ENCODE assay signal across 22 mouse cellular contexts in genomic region chr19:46204166-46204565, GRCm38 (mm10). TPM values are rescaled to one million over a fixed set of nuclear protein-coding genes. Genes with fewer than 3 reads are reported as not detected.
"Had no signal": no experiment of that assay in that cellular context is flagged by ENCODE, and none has a peak within 500 bp of the region (broad histone marks: within the 10 kb centered on the region; RNA-seq: fewer than 3 reads in every experiment).

No protein-coding gene starts in this region.

- H3K9ac ChIP-seq: lung, embryonic 14.5 days; midbrain, embryonic 13.5 days; neural tube, embryonic 13.5 days; neural tube, embryonic 15.5 days had no signal

- H3K4me1 ChIP-seq: midbrain, embryonic 10.5 days; midbrain, embryonic 13.5 days; neural tube, embryonic 13.5 days; neural tube, embryonic 15.5 days had no signal

- ATAC-seq: midbrain, embryonic 13.5 days; midbrain, embryonic 16.5 days had no signal

- H3K27me3 ChIP-seq: midbrain, embryonic 13.5 days; neural tube, embryonic 13.5 days; neural tube, embryonic 15.5 days had no signal

- DNase-seq: lung, adult 18-20 months; lung, embryonic 14.5 days; lung, postnatal 10 days; lung, postnatal 4 days; retina, postnatal 1 day; right cerebral cortex, adult 18-20 months; right cerebral cortex, postnatal 25 days; right cerebral cortex, postnatal 4 days; spleen, adult 18-20 months; thymus, adult 18-20 months; thymus, postnatal 14 days; thymus, postnatal 36 days had no signal

- H3K9me3 ChIP-seq: midbrain, embryonic 10.5 days; midbrain, embryonic 13.5 days; neural tube, embryonic 13.5 days; neural tube, embryonic 15.5 days had no signal

- H3K27ac ChIP-seq: midbrain, embryonic 10.5 days; midbrain, embryonic 13.5 days; neural tube, embryonic 13.5 days; neural tube, embryonic 15.5 days had no signal

- H3K4me3 ChIP-seq: midbrain, embryonic 10.5 days; midbrain, embryonic 13.5 days; myocyte; neural tube, embryonic 13.5 days; neural tube, embryonic 15.5 days had no signal

- H3K36me3 ChIP-seq: midbrain, embryonic 10.5 days; midbrain, embryonic 13.5 days; neural tube, embryonic 13.5 days; neural tube, embryonic 15.5 days had no signal

- H3K4me2 ChIP-seq: lung, embryonic 14.5 days; midbrain, embryonic 13.5 days; neural tube, embryonic 13.5 days; neural tube, embryonic 15.5 days had no signal

RNA-seq across cellular contexts. Expression of gene Pitx3, which starts 56.0 kb away (rescaled TPM):
- polyA plus RNA-seq: lung, embryonic 16.5 days; small intestine, adult 2 months; stomach, embryonic 14.5 days; thymus, postnatal 0 days had no signal
